Mouse (Mus musculus) layer of hippocampus, adult 8-10 months (tissue): ENCODE measurements at regions not wholly inside any gene's neighbourhood (a gene's known extent, or its start where the extent isn't known, plus 50 kb on each side); places are given as distances from the start of the nearest gene placed in this dataset.
A peak's percentile ranks its signal among the peaks of the same experiment; 100 is the strongest.

Source experiments
- DNase-seq, 2 experiments: peaks; one replicate each; pipeline ENCODE4 v3.0.0; 2022; ENCODE audit warnings: low spot score in 2 of 2

DNA sequence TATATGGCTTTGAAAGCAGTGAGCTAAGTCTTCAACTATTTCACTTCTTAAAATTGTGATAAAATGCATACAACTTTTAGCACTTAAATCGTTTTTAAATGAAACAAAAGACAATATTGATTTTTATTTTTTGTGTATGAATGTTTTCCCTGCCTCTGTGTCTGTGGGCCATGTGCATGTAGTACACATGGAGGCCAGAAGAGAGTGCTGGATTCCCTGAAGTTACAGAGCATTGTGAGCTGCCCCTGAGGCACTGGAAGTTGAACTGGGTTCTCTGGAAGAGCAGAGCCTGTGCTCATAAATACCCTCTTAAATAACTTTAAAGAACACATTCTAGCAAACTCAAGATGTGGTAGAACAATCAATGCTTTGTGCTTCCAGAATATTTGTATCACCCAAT, 61.8 kb upstream of the Gm6812 start:
- no peak for DNase-seq

DNA sequence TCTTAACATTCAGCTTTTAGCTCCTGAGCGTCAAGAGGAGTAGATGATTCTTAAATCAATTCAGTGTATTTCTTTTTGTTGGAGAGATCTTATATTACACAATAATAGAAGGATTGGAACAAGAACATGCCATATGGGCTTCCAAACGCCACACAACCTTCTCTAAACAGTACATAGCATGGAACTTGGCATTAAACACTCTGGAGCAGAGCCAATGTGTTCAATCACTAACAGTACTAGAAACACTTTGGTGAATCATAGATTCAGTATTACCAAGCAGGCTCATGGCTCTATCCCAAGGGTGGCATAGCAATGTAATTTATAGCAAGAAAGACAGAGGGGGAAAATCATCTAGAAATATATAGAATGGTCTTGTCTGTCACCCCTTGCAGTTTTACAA, 60.4 kb upstream of the Gm6812 start:
- DNase-seq: peak; percentile 9 to 21

DNA sequence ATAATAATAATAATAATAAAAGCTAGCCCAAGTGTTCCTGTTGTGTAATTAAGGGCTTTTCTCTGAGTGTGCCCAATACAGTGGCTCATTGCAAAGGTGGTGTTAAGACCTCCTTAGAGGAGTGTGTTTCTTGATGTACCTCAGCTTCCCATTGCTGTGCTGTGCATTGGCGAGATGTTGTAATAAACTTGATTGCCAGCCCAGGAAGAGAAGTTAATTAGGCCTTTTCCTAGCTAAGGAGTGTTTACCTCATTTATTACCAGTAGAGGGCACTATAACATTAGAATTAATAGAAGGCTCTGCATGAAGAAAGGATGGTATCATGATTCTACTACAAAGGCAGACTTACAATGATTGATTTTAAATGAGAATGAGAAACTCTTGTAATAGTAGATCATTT, 57.9 kb upstream of the Gm6812 start:
- no peak for DNase-seq

DNA sequence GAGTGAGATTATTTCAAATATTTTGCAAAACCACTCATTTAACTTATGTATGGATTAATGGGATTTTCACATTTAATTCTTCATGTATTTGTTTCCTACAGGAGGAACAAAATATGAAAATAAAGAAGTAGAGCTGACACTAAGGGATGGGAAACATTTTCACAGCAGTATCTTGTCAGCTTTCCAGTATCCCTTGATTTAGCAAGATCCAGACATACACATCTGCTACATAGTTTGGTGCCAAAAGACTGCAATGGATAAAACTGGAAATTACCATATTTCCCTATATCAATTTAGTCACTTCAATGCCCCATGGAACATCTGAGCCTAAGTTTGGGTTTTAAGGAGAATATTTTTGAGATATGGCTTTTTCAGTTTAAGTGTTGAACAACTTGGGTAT, 52.9 kb upstream of the Gm6812 start:
- no peak for DNase-seq
